Mouse (Mus musculus) forebrain, embryonic 15.5 days (tissue): ENCODE measurements around the gene Ost4. TPM values are rescaled to one million over a fixed set of nuclear protein-coding genes. Genes with fewer than 3 reads are reported as not detected.
A peak's percentile ranks its signal among the peaks of the same experiment; 100 is the strongest.

Experiments used
- ATAC-seq: fragments of 200-750 bp; cut with Nextera tagmentation; replicated peaks from 2 replicates; pipeline ENCODE4 v1.8.0; 2017; ENCODE audit warnings: mild to moderate bottlenecking, moderate TSS enrichment, moderate library complexity
- H3K27ac ChIP-seq: fragments of 300-500 bp; sonication (generic); replicated peaks from 2 replicates; pipeline ENCODE4 v1.5.1; 2015; ENCODE audit warnings: mild to moderate bottlenecking, inconsistent platforms
- H3K27me3 ChIP-seq: fragments of 300-500 bp; sonication (generic); 2 replicates; pipeline ENCODE4 v1.6.1; 2015; ENCODE audit warnings: inconsistent platforms
- H3K36me3 ChIP-seq: fragments of 300-500 bp; sonication (generic); 2 replicates; pipeline ENCODE4 v1.6.1; 2015; ENCODE audit warnings: mild to moderate bottlenecking, inconsistent platforms
- H3K4me1 ChIP-seq: fragments of 300-500 bp; sonication (generic); 2 replicates; pipeline ENCODE4 v1.6.1; 2015; ENCODE audit warnings: inconsistent platforms
- H3K4me2 ChIP-seq: fragments of 300-500 bp; sonication (generic); replicated peaks from 2 replicates; pipeline ENCODE4 v1.6.1; 2015; ENCODE audit warnings: mild to moderate bottlenecking, inconsistent platforms
- H3K4me3 ChIP-seq: fragments of 300-500 bp; sonication (generic); 2 replicates; pipeline ENCODE4 v1.5.1; 2015; ENCODE audit warnings: mild to moderate bottlenecking, inconsistent platforms
- H3K9ac ChIP-seq: fragments of 300-500 bp; sonication (generic); replicated peaks from 2 replicates; pipeline ENCODE4 v1.6.1; 2015; ENCODE audit warnings: mild to moderate bottlenecking, inconsistent platforms
- H3K9me3 ChIP-seq: fragments of 300-500 bp; sonication (generic); 2 replicates; pipeline ENCODE4 v1.6.1; 2016; ENCODE audit warnings: inconsistent platforms
- WGBS: fragments of 180-500 bp; shearing (Covaris S2); methylation state at CpG from one replicate; pipeline ENCODE4 v1.1.7; 2015; ENCODE audit warnings: mixed read lengths; 5-methylcytosine and 5-hydroxymethylcytosine counted together
- polyA plus RNA-seq: library from polyadenylated mRNA; unstranded; fragments of >200 nt; fragmentation: Nextera tagmentation; extraction: Ambion mirVana; gene quantifications from 2 replicates; pipeline ENCODE4 v1.2.1, GENCODE M21; 2015

The Ost4 gene
- polyA plus RNA-seq, 1 experiment from 2014 or later, result 243 TPM

- ATAC-seq, result no peak
- peak overlapping the region; percentile 4; the same call in 1 of the 2 replicates for H3K4me3 ChIP-seq
Measured at GRCm38 (mm10) chr5:30914101-30914635, 6.6 kb upstream of the Ost4 start.

GRCm38 (mm10) chr5:30913060-30913841, 5.7 kb upstream of the Ost4 start, which contains the start of gene Emilin1:
TSS of gene Emilin1 (plus strand) at chr5:30913402.
- Histone ChIP-seq H3K9me3 (no peaks in the 10 kb centered on the region), H3K4me3 (peak within 1 kb of the TSS; percentile 4; the same call in 1 of the 2 replicates), H3K27ac (peak within 1 kb of the TSS; percentile 69), H3K27me3 (no peaks in the 10 kb centered on the region), H3K4me1 (peaks cover 31% of the 10 kb centered on the region), H3K36me3 (no peaks in the 10 kb centered on the region), H3K9ac (0 out of 2 replicates have a peak within 1 kb of the TSS, but pooled peaks have one; percentile 27), H3K4me2 (no peak within 1 kb of the TSS)
- 37% methylated on average over 13 of the region's 13 CpGs for WGBS
- no peak for ATAC-seq

More at GRCm38 (mm10) chr5:30914101-30914635, 6.6 kb upstream of the Ost4 start:
- no peak overlapping the region for H3K4me2 ChIP-seq
- no peaks in the 10 kb centered on the region for H3K9me3 ChIP-seq
- 0 out of 2 replicates have a peak overlapping the region, but pooled peaks have one; percentile 27 for H3K9ac ChIP-seq
- H3K4me1 ChIP-seq, result peaks cover 28% of the 10 kb centered on the region
- peak overlapping the region; percentile 69 for H3K27ac ChIP-seq
- H3K36me3 ChIP-seq, result no peaks in the 10 kb centered on the region
- 89% methylated on average over 7 of the region's 7 CpGs for WGBS
- H3K27me3 ChIP-seq, result no peaks in the 10 kb centered on the region

GRCm38 (mm10) chr5:30912156-30912555, 4.6 kb upstream of the Ost4 start:
- 34% methylated on average over 5 of the region's 5 CpGs for WGBS
- no peak overlapping the region for H3K9ac ChIP-seq
- no peak for ATAC-seq
- peak overlapping the region; percentile 69 for H3K27ac ChIP-seq
- no peaks in the 10 kb centered on the region for H3K27me3 ChIP-seq
- peaks cover 35% of the 10 kb centered on the region for H3K4me1 ChIP-seq
- no peaks in the 10 kb centered on the region for H3K9me3 ChIP-seq
- no peak overlapping the region for H3K4me3 ChIP-seq
- H3K4me2 ChIP-seq, result no peak overlapping the region
- H3K36me3 ChIP-seq, result no peaks in the 10 kb centered on the region

- Histone ChIP-seq H3K27me3 (no peaks in the 10 kb centered on the region), H3K27ac (no peak overlapping the region), H3K4me3 (no peak overlapping the region), H3K9ac (no peak overlapping the region), H3K4me2 (no peak overlapping the region), H3K36me3 (peaks cover under 1% of the 10 kb centered on the region; the same call in 1 of the 2 replicates), H3K9me3 (no peaks in the 10 kb centered on the region), H3K4me1 (peaks cover 42% of the 10 kb centered on the region)
- no peak for ATAC-seq
Measured at GRCm38 (mm10) chr5:30910481-30910880, 2.9 kb upstream of the Ost4 start.

- ATAC-seq, result no peak
- Histone ChIP-seq H3K27ac (no peak overlapping the region), H3K9ac (no peak overlapping the region), H3K36me3 (peaks cover 7% of the 10 kb centered on the region; the same call in 1 of the 2 replicates), H3K27me3 (no peaks in the 10 kb centered on the region), H3K9me3 (no peaks in the 10 kb centered on the region), H3K4me2 (no peak overlapping the region), H3K4me1 (peaks cover 43% of the 10 kb centered on the region), H3K4me3 (no peak overlapping the region)
- 90% methylated on average over 7 of the region's 7 CpGs for WGBS
Measured at GRCm38 (mm10) chr5:30909863-30910262, 2.3 kb upstream of the Ost4 start.

GRCm38 (mm10) chr5:30909300-30909659, 1.7 kb upstream of the Ost4 start:
- 69% methylated on average over 7 of the region's 7 CpGs for WGBS
- ATAC-seq, result no peak
- H3K27me3 ChIP-seq, result no peaks in the 10 kb centered on the region
- H3K9ac ChIP-seq, result no peak overlapping the region
- peaks cover 13% of the 10 kb centered on the region; the same call in 1 of the 2 replicates for H3K36me3 ChIP-seq
- no peak overlapping the region for H3K4me2 ChIP-seq
- peaks cover 43% of the 10 kb centered on the region for H3K4me1 ChIP-seq
- H3K9me3 ChIP-seq, result no peaks in the 10 kb centered on the region
- no peak overlapping the region for H3K4me3 ChIP-seq
- H3K27ac ChIP-seq, result no peak overlapping the region

GRCm38 (mm10) chr5:30908426-30909299, 1.1 kb upstream of the Ost4 start:
- peak; percentile 3; the same call in 1 of the 2 replicates for ATAC-seq
- peak overlapping the region; percentile 62; the same call in 1 of the 2 replicates for H3K9ac ChIP-seq
- H3K9me3 ChIP-seq, result no peaks in the 10 kb centered on the region
- peaks cover 19% of the 10 kb centered on the region for H3K36me3 ChIP-seq
- H3K4me1 ChIP-seq, result peaks cover 40% of the 10 kb centered on the region
- peak overlapping the region; percentile 72; the same call in 1 of the 2 replicates for H3K27ac ChIP-seq
- 58% methylated on average over 13 of the region's 13 CpGs for WGBS
- peak overlapping the region; percentile 62 for H3K4me3 ChIP-seq
- H3K27me3 ChIP-seq, result no peaks in the 10 kb centered on the region
- H3K4me2 ChIP-seq, result peak overlapping the region; percentile 95

GRCm38 (mm10) chr5:30901860-30902259, 5.7 kb downstream of the Ost4 start:
- Histone ChIP-seq H3K4me2 (no peak overlapping the region), H3K27ac (no peak overlapping the region), H3K4me1 (peaks cover 15% of the 10 kb centered on the region), H3K4me3 (no peak overlapping the region), H3K9me3 (no peaks in the 10 kb centered on the region), H3K9ac (no peak overlapping the region), H3K27me3 (no peaks in the 10 kb centered on the region), H3K36me3 (peaks cover 70% of the 10 kb centered on the region)
- ATAC-seq, result no peak
- WGBS, result 94% methylated on average over 5 of the region's 5 CpGs

GRCm38 (mm10) chr5:30890375-30890774, 17.2 kb downstream of the Ost4 start:
- WGBS, result 82% methylated on average over 7 of the region's 7 CpGs
- no peaks in the 10 kb centered on the region for H3K9me3 ChIP-seq
- no peak for ATAC-seq

GRCm38 (mm10) chr5:30889088-30889754, 18.4 kb downstream of the Ost4 start:
- peak overlapping the region; percentile 63 for H3K4me2 ChIP-seq
- ATAC-seq, result peak; percentile 14
- peaks cover 25% of the 10 kb centered on the region for H3K4me1 ChIP-seq
- no peaks in the 10 kb centered on the region for H3K27me3 ChIP-seq
- no peaks in the 10 kb centered on the region for H3K9me3 ChIP-seq
- H3K4me3 ChIP-seq, result peak overlapping the region; percentile 68
- H3K27ac ChIP-seq, result peak overlapping the region; percentile 99
- H3K36me3 ChIP-seq, result peaks cover 35% of the 10 kb centered on the region
- peak overlapping the region; percentile 81 for H3K9ac ChIP-seq
- under 1% methylated on average over 39 of the region's 42 CpGs for WGBS

More at GRCm38 (mm10) chr5:30890375-30890774, 17.2 kb downstream of the Ost4 start:
- H3K27ac ChIP-seq, result peak overlapping the region; percentile 99
- H3K4me3 ChIP-seq, result peak overlapping the region; percentile 68
- H3K4me1 ChIP-seq, result peaks cover 25% of the 10 kb centered on the region
- H3K27me3 ChIP-seq, result no peaks in the 10 kb centered on the region
- H3K9ac ChIP-seq, result peak overlapping the region; percentile 81; the same call in 1 of the 2 replicates
- H3K36me3 ChIP-seq, result peaks cover 46% of the 10 kb centered on the region
- H3K4me2 ChIP-seq, result peak overlapping the region; percentile 63

GRCm38 (mm10) chr5:30888337-30889087, 19.1 kb downstream of the Ost4 start, which contains the start of gene Agbl5:
TSS of gene Agbl5 (plus strand) at chr5:30888694.
- Histone ChIP-seq H3K27me3 (no peaks in the 10 kb centered on the region), H3K9ac (peak within 1 kb of the TSS; percentile 81), H3K4me3 (peak within 1 kb of the TSS; percentile 68), H3K4me2 (peak within 1 kb of the TSS; percentile 63), H3K36me3 (peaks cover 28% of the 10 kb centered on the region), H3K4me1 (peaks cover 25% of the 10 kb centered on the region), H3K27ac (peak within 1 kb of the TSS; percentile 99), H3K9me3 (no peaks in the 10 kb centered on the region)
- peak; percentile 93 for ATAC-seq
- under 1% methylated on average over 42 of the region's 42 CpGs for WGBS
